Mouse (Mus musculus): ENCODE measurements at regions not wholly inside any gene's neighbourhood (a gene's known extent, or its start where the extent isn't known, plus 50 kb on each side); places are given as distances from the start of the nearest gene placed in this dataset.

- peak in 1 of 2 experiments; percentile 40 for DNase-seq (ENCODE audit: low spot score in 2 of 2)
Measured at GRCm38 (mm10) chr10:87999617-88000330, 91.1 kb upstream of the Pmch start.

DNA sequence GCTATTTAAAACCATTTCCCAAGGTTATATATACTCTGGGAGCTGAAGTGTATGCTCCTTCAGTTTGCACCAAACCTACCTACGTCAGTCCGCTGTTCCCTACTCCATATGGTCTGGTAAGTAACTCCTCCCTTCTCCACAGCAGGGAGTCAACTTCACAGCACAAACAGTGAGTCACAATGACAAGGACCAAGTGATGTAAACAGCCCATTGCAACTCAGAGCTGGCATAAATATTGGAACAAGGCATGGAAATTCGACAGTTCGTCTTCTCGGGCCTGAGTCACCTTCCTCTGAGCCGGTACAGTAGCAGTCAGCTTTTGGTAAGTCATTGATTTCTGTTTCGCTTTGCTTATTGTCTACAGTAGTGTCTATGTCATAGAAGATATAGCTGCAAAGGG is 82.2 kb upstream of the Pmch start:
- DNase-seq (ENCODE audit: low spot score in 2 of 2), result peak in 1 of 2 experiments; percentile 9

DNA sequence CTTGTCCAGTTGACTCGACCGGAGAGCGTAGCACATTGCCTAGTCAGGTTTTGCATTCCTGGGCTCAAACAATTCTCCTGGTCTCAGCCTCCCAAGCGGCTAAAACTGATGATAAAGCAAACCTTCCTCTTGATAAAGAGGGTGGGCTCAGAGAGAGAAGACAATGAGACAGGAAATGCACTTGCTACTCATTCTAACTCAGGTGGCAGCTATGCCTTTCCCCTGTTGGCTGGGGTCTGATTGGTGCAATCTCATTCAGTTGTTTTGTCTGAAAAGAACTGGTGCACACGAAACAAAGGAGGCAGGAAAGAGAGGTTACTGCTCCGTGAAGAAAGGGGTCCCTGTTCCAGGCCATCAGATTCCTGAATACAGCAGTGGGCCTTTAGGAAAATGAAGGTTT is 80.0 kb upstream of the Pmch start:
- DNase-seq (ENCODE audit: low spot score in 2 of 2), result no peak

GRCm38 (mm10) chr10:88031978-88032377 is 58.9 kb upstream of the Pmch start:
- no peak for DNase-seq (ENCODE audit: low spot score in 2 of 2)

All from adrenal gland, adult 18-20 months (tissue).